Mouse (Mus musculus) urinary bladder, postnatal 36 days (tissue): ENCODE data around the gene Dgki.

Experiments
- DNase-seq, 2 experiments: peaks; one replicate each; pipeline ENCODE4 v3.0.0; 2022; ENCODE audit warnings: low spot score in 2 of 2, mixed read lengths in 1 of 2

The Dgki gene

DNA sequence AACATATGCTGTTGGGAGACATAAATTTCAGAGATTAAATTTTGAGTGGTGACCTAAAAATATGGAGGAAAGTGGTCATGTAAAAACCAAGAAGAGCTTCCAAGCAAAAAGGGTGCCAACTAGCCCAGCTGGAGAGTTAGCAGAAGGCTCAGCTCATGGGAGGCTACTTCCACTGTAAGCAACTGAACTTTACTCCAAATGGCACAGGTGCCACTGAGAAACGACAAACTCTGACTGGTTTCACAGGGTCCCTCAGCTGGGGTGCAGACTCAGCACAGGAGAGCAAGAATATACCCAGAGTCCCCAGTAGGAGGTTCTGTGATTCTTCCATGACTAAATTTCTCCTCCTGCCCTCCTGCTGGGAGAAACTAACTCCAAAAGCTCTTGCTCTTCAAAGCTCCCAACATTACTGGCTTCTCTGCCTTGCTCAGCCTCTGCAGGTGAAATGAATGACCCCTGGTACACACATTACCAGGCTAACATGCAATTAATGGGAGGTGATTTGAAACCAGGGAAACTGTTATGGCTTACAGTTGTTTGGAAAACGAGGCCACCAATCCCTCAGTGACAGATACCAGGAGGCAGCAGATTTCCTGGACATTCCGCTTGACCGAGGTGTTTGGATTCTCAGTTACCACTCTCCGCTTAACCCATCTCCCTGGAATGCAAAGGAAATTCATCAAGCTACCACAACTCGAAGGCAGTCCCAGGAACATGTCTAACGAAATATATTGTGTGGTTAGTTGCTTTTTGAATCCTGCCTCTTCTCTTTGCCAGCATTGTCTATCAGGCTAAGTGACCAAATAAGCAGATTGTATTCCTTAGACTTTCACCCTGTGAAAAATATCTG is 487.1 kb downstream of the Dgki start:
- no peak for DNase-seq

GRCm38 (mm10) chr6:36810448-36810847 is 489.5 kb downstream of the Dgki start:
- DNase-seq, result no peak

DNA sequence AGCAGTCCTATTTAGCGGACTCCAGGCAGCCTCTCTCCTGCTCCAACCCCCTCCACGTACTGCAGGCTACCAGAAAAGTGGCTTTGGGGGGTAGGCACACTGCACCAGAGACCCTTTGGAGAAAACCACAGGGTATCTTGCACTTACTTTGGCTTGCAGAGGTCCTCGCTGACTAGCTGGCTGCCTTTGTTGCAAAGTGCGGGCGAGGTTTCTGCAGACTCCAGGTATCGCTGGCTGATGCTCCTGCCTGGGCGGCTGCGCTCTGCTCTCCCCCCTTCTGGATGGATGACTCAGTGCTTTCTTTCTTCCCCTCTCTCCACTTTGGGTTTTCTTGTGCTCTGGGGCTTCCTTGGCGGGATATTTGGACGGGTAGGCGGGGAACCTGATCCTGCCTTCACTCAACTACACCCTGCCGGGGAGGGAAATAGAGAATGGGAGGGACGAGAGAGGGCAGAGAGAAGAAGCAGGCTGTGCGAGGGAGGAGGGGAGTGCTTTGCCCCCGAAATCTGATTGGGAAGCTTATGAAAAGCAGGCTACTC is 490.2 kb downstream of the Dgki start, which contains the start of gene Ptn:
Ptn (minus strand) TSS at position 474 of the 539 bp plus-strand sequence.
- peak in 1 of 2 experiments; percentile 5 for DNase-seq

DNA sequence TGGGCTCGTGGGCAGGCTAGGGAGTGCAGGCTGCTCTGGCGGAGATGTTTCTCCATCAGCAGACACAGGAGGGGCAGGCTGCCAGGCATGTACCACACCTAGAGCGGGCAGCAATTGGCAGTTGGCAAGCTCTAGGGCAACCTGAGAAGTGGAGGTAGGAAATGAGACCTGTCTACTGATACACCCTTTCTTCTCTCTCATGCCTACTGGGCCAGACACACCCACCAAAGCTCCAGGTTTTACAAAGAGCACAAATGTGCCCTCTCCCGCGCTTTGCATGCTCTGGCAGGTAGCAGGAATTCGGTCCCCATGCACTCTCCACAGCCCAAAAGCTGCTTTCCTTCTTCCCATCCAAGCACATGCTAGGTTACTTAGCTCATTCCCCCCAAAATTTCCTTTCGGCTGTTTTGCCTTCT is 490.7 kb downstream of the Dgki start:
- no peak for DNase-seq

- DNase-seq, result no peak
Observed at GRCm38 (mm10) chr6:36808306-36809058, 491.5 kb downstream of the Dgki start.

GRCm38 (mm10) chr6:36806906-36807305 is 493.1 kb downstream of the Dgki start:
- DNase-seq, result no peak

DNA sequence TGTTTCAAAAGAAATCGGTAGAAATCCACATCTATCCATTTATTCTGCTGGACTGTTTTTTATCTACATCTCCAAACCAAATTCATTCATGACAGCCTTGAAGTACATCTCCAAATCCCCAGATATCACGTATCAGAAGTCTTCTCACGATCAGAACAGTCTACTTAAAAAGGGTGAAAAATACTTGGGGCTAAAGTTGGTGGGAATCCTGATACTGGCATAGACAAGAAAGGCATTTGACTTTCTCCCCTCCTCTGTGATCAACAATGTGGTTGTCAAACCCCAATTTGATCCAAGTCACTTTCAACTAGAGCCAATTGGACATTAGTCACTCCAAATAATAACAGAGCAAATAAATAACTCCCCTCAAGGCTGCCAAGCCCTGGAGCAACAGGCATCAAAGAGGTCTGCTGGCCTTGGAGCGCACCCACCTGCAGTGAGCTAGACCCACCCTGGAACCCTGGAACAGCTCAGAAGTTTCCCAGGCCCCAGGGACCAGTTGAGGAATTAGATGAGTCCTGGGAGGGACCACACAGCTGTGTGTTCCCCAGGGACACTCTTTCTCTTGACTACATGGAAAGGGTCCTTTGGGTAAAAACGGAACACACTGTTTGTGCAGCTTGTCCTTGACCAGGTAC is 499.6 kb downstream of the Dgki start:
- DNase-seq, result no peak

- DNase-seq, result no peak
Observed at GRCm38 (mm10) chr6:36797066-36797655, 502.8 kb downstream of the Dgki start.
